Mouse (Mus musculus) mouse embryonic stem cell (cell line): ENCODE results near the gene Cgnl1.

ENCODE experiments used
- in situ Hi-C, 2 experiments: fragments of 300-500 bp; cut with MboI; formaldehyde crosslinking; loops; 1 replicate in 1 of 2; 3 replicates in 1 of 2; pipeline ENCODE4 v1.14.3; 2019 to 2020; ENCODE audit warnings: low sequenced_read_pairs in 2 of 2, low pct_unique_long_range_greater_than_20kb in 1 of 2, mixed read lengths in 1 of 2; ENCODE audit not compliant: unreplicated experiment in 1 of 2

Gene Cgnl1

DNA sequence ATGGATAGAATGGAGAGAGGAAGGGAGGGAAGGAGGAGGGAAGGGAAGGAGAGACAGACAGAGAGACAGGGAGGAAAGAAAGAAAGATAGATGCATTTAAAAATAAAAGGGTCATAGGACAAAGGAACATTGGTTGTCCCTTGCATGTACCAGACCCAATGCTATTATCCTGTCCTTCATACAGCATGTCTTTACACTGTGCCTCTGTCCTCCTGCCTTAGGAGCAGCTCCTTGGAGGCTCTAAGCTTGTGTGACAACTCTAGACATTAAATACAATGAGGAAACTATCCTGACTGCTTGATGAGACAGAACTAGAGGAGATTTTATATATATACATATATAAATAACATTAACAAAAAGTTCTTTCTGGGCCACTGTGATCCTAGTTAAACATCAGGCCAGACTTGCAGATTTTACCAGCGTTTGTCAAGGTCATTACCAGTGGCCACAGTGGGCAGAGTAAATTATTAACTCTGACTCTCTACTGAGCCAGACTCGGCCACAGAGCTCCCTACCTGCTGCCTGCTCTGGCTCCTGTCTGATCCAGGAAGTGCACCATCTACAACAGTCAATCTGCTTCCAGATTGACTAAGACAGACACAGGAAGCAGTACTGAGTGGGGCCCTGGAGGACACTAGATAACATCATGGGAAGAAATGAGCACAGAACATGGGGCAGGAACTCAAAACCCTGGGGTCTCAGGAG, 81.9 kb downstream of the Cgnl1 start:
- in situ Hi-C loops: no loop called here

DNA sequence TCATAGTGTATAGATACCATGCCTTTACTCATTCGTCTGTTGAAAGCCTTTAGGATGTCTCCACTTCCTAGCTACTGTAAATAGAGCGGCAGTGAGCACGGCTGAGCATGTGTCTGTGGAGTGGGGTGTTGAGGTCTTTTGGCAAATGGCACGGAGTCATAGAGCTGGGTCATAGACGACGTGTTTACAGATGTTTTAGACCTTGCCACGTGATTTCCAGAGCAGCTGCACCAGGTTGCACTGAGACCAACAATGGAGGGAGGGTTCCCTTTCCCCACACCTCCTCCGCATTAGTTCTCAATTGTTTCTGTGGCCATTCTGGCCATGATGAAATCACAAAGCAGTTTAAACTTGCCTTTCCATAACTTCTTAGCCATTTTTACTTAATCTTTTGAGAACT, 84.9 kb downstream of the Cgnl1 start:
- in situ Hi-C loops: no loop called here

DNA sequence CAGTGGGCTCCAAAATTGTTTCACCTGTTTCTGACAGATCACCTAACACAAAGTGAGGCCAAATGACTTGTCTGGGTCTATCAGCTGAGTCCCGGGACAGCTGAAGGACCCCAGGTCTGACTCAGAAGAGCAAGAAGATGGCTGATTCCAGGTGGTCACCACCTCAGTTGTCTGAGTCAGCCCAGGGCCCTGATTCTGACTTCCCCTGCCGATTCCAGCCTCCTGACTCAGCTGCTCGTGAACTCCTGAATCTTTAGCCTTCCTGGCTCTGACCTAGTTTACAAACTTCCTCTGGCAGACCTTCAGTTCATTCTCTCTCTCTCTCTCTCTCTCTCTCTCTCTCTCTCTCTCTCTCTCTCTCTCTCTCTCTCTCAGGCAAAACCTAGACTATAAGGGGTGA, 86.6 kb downstream of the Cgnl1 start:
- in situ Hi-C loops: no loop called here

DNA sequence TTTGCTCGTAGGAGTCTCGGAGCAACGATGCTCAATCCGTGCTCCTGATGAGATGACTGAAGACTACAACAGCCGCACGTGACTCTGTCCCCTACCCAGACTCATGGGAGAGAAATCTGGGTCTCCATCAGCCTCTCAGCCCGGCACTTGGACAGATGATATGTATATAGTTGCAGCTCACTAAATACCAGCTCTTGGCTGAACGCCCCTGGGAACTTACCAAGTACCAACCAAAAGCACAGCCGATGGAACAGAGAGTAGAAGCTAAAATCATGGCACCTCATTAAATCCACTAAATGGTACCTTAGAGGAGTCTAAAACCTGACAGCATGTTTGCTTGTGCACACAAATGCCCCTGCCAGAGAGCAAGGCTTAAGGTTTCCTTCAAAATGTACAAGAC, 91.0 kb downstream of the Cgnl1 start:
- in situ Hi-C loops: no loop called here

DNA sequence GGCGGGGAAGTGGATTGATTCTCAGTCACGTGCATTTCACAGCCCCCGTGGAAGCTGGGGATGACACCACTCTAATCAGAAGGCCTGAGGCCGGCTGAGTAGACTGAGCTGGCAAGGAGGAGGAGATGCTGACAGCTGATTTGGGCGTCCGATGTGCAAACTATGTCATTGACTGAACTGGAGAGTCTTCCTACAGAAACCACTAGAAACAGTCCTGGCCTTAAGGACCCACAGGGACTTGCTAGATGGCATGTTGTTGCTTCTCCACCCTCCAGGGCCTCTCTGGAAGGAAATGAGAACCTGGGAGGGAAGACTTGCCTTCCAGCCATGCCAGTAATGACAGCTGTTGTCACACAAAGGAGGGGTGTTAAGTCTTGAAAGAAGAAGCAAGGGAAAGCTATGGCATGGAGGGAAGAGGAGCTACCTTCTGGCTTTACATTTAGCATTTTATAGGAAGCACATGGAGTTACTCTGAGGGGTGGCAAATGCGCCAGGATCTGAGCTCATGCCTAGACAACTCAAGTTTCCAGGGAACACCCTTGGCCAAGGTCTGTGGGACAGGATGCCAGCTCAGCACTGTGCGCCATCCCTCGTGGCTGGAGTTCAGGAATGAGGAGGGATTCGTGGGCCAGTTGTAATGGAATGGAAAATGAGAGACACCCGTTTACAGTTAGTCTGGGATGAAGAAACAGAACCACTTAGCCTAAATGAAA, 92.1 kb downstream of the Cgnl1 start:
- in situ Hi-C loops: no loop called here

DNA sequence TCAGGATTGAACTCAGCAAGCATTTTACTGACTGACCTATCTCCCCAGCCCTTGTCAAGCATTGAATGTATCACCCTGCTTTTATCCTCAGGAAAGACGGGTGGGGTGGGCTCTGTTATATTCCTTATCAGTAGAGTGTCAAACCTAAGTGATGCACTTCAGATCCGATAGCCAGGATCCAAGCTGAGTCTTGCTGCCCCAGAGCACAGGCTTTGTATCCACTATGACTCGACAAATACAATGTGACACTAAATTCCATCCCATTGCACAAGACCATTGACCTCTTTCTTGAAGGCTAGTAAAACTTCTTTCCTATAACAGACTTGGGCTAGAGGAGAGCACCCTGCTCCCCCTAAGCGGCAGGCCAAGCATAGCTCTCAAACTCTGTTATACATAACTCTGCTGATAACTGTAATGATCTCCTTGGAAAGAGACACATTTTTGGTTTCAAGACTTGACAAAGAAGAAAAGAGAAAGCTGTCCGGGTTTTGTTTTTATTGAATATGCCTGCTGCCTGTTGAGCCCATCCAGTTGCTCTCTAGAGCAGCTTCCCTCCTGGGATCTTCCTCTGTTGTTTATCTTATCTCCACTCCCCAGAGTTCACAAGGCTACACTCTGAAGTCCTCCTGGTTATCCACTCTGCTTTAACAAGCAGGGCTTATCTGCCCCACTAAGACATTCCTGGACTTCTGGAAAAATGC, 94.3 kb downstream of the Cgnl1 start:
- in situ Hi-C loops: no loop called here

DNA sequence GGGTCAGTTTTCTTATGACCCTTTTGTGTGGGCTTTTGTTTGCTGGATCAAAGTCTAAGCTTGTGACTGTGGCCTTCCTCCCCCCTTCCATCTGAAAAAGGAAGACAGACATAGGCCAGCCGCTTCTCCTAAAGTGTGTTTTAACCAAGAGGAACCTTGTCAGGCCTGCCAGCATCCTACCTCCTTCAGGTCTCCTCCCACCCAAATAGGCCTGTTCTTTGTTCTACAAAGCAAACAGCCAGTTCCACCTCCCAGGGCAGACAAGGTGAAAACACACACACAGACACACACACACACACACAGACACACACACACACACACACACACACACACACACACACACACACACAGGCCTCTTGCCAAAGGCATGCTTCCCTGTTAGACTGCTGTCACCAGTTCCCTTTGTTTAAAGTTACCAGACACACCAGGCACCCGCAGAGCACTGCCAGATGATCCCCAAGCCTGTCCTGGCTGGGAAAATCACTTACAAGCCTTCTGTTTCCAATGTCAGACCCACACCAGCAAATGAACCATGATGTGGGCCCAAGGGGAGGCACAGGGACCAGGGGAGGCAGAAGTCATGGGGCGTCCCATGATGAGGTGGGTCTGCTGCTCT, 95.5 kb downstream of the Cgnl1 start:
- in situ Hi-C loops: no loop called here

DNA sequence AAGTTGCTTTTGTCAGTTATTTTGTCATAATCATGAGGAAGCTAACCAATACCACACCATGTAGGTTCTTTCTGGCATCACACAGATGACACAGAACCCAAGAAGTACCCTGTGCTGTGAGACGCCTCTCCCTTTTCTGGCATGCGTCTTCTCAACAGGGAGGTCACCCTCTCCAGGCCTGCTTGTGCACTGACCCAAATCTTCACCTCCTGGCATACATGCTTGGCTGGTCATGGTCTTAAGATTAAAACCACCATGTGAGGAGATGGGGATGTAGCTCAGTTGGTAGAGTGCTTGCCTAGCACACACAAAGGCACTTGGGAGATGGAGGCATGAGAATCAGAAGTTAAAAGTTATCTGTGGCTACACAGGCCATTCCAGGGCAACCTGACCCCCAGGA, 96.2 kb downstream of the Cgnl1 start:
- in situ Hi-C loops: no loop called here

DNA sequence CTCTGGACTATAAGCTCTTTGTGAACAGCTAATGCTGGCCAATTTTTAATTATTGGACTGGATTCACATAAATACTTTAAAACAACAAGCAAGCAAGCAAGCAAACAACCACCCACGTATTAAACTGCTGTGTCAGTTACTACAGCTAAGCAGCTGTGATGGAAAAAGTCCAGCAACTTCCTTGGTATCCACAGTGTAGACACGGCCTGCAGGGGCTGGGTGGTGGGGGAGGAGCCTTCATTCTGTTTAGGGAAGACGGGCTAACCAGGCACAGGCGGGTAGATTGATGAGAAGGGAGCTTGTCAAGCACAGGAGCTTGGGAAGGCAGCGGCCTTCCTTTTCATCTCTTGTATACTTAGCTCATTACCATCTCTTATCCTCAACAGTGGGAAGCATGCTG, 96.9 kb downstream of the Cgnl1 start:
- in situ Hi-C loops: no loop called here

DNA sequence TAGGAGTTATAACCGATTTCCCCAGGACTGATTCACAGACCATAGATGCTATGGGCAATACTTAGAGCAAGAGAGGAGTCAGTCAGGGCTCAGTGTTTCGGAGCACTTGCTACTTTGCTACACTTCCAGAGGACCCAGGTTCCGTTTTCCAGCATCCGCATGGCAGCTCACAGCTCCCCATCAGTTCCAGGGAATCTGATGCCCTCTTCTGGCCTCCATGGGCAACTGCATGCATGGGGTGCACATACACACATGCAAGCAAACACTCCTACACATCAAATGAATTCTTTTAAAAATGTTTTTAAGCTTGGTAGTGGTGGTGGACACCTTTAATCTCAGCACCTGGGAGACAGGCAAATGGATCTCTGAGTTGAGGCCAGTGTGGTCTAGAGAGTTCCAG, 98.9 kb downstream of the Cgnl1 start:
- in situ Hi-C loops: no loop called here

DNA sequence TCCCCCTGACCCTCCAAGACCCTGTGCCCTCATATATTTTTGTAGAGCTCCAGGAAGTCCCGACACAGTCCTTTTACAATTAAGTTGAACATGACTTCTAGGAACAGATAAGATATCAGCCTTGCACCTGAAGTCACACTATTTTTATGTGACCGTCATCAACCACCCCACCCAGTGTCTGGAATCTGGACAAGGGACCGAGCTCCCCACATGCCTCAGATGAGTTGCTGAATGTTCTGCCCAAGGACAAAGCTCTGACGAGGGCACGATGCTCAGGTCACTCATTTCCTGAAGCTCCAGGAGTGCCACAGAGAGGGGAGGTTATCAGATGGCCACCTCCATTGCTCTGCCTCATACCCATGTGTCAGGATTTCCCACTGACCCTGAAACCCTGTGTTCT, 100.7 kb downstream of the Cgnl1 start:
- in situ Hi-C loops: no loop called here

DNA sequence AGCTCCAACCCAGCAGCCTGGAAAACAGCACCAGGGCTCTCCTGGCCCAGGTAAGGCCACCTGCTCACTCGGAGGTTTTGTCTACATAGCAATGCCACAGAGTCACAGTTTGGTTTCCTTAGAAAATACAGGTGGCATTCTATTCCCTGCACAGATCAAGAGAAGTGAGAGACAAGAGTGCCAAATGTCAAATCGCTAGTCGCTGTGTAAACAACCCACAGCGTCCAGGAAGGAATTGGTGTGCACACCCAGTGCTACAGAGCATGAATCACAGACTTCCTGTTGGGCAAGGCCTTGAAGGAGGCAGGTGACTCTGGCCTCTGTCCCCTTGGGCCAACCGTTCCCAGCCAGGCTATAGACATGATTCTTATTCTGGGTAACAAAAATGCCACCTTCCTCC, 103.8 kb downstream of the Cgnl1 start:
- in situ Hi-C loops: no loop called here

DNA sequence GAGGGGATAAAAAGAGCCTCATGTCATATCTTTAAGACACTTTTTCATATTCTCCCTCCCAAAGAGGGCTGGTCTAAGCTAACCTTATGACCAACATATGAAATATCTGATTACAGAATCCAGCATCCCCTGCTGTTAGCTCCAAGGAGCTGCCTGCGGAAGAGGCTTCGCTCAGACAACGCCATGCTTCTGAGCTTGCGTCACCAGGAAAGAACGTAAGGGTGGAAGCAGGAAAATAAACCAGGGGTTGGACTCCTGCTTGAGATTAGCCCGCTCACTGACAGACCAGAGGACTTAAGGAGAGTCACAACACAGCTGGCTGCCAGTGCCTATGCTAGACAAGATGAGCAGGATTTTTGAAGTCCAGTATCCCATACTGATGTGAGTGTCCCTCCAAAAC, 105.0 kb downstream of the Cgnl1 start:
- in situ Hi-C loops: no loop called here

DNA sequence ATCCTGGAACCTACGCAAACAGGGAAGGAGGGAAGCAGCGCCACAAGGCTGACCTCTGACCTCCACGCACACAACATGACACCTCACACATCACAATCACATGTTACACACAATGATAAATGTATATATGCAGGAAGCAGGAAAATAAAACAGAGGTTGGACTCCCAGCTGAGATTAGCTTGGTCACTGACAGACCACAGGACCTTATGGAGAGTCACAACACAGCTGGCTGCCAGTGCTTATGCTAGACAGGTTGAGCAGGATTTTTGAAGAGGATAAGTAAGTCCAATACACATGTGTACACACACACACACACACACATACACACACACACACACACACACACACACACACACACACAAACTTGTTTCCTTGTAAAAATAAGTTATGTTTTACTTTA, 105.9 kb downstream of the Cgnl1 start:
- in situ Hi-C loops: no loop called here

DNA sequence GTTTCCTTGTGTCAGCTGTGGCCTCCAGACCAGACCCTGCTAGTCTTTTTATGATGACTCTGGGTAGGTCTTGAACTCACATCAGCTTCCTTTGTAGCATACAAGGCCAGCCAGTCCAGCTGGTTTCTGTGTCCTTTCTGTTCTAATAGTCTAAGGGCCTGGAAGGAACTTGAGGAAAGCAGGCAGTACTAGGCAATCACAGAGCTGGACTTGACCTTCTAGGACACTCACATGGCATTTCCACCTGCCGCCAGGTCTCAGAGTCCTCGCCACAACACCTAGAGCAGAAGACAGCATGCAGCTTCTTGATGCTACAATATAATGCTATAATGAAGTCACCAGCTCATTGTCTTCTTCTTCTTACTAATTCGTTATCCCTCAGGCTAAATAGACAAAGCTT, 106.5 kb downstream of the Cgnl1 start:
- in situ Hi-C loops: no loop called here

DNA sequence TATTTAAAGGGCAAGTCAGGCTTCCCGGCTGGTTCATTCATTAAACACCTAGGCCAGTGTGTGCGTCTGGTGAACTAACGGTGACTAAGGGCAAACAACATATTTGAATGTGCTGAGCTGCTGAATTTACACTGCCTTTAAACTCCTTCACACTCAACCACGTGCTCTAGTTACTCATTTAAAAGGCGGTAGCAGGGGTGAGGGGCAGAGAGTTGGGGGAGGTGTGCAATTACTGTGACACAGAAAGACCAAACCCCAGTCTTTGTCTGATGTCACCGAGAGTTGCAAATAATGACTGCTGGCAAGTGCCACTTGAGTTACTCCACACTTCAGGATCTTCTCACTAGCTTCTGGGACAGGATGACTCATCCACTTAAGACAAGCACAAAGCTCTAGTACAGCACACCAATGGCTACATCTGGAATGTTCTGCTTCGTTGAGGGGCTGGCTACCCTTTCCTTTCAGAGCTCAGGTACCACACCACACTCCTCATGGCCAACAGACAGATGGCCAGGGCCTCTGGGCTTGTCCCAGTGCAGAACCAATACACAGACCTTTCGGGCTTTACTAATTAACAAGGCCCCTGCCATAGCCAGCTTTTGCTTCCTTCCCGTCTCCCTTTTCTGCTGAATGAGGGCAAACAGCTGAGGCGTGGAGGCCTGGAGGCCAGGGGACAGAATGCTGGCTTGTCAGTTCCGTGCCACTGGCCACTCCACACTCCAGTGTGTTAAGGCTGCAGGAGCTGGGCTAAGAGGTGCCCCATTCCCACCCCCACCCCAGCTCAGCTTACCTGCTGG, 107.8 kb downstream of the Cgnl1 start:
- in situ Hi-C loops: no loop called here

DNA sequence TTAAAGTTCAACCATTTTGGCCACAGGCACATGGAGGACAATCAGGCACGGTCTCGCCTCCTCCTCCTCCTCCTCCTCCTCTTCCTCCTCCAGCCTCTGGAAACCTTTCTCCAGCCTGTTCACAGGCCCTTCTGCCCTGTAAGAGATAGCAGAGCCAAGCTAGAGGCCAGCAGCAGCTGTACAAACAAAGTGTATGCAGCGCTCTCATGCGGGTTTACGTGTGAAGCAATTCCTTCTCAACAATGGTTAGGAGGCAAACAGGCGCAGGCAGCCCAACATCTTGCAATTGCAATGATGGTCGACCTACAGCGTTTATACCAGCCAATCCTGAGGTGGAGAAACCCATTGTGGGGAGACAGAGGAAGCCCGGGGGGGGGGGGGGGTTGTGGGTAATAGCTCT, 110.9 kb downstream of the Cgnl1 start:
- in situ Hi-C loops: no loop called here

DNA sequence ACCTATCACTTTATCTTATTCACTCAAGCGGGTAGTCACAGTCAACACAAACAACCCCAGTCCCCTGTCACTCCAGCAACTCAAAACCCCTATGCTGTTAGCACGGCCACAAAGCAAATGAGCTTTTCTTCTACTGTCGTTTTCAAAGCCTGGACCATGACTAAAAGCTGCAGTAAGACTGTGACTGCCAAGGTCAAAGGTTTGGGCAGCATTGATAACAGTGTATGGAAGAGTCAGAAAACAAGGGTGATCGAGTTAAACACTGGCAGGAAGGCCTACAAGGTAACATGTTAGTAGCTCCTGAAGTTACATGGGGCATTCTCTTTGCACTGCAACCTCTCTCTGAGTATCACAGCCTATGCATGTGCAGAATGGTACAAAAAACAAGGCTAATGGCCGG, 111.7 kb downstream of the Cgnl1 start:
- in situ Hi-C loops: no loop called here

DNA sequence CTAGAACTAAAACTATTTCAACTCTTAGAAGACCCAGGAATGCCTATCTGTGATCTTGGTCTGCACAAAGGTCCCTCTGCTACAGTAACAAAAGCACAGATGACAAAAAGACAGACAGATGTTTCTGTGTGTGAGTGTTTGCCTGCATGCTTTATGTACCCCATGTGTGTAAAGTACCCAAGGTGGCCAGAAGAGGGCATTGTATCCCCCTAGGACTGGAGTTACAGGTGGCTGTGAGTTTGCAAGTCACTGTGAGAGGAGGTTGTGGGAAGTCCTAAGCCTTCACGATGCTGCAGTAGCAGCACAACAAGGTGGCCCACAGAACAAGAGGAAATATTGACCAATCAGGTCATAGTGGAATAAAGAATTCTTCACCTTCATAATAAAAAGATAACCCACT, 114.2 kb downstream of the Cgnl1 start:
- in situ Hi-C loops: no loop called here
